Mouse (Mus musculus) E14TG2a.4 (cell line): ENCODE measurements at regions not wholly inside any gene's neighbourhood (a gene's known extent, or its start where the extent isn't known, plus 50 kb on each side); places are given as distances from the start of the nearest gene placed in this dataset.
"Not testable (repeated sequence)": the region's sequence is repeated elsewhere in the genome, so short reads cannot be mapped to it uniquely, and the experiment has no call there.

Source experiments
- CTCF ChIP-seq: conservative IDR thresholded peaks from 2 replicates; pipeline ENCODE4 v1.5.1; 2014; ENCODE audit warnings: low read length
- NANOG ChIP-seq: IDR thresholded peaks from 2 replicates; pipeline ENCODE4 v1.6.1; 2014; ENCODE audit warnings: borderline replicate concordance, low read length, mixed read lengths
- POU5F1 ChIP-seq: IDR thresholded peaks from 2 replicates; pipeline ENCODE4 v1.6.1; 2014; ENCODE audit warnings: low read length, borderline replicate concordance

DNA sequence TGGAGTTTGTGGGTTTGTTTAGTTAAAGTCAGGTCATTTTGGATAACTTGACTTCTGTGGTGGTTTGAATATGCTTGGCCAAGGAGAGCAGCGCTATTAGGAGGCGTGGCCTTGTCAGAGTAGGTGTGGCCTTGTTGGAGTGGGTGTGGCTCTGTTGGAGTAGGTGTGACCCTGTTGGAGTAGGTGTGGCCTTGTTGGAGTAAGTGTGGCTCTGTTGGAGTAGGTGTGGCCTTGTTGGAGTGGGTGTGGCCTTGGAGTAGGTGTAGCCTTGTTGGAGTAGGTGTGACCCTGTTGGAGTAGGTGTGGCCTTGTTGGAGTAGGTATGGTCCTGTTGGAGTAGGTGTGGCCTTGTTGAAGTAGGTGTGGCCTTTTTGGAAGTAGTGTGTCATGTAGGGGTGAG, 88.4 kb upstream of the Slc38a2 start:
- TF ChIP-seq POU5F1, CTCF, NANOG: not testable (repeated sequence)
